Mouse (Mus musculus): ENCODE measurements around the gene Lhx8. TPM values are rescaled to one million over a fixed set of nuclear protein-coding genes. Genes with fewer than 3 reads are reported as not detected.
A peak's percentile ranks its signal among the peaks of the same experiment; 100 is the strongest.

Lhx8 gene
- polyA plus RNA-seq, 1 experiment = not detected

DNA sequence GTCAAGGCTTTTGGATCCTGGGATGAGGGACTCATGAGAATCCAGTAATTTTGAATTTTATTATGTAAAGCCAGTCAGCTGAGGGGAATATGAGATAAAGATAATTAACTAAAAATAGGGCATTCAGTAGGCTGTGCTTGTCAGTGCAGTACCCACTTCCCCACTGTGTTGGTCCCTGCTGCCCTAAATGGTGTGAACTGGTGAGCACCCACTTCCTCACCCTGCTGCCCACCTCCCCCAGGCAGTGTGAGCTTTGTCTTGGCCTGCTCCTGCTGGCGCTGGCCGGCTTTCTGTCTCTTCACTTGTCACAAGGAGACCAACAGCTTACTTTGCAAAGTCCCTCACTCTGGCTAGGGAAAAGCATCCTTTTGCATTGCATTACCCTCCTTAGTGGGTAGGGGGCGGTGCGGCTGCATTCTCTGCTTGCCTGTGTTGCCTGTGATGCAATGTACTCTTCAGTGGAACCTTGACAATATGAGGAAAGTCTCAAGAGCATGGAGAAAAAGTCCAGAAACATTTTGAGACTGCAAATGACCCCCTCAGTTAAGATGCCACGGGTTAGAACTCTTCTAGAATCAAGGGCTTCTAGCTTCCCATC is 12.7 kb downstream of the Lhx8 start:
- H3K27me3 ChIP-seq (ENCODE audit: control insufficient read depth, insufficient read depth, low read length) = no peaks in the 10 kb centered on the region; the same call in 1 of the 2 replicates
- H3K4me3 ChIP-seq (replicated peaks; ENCODE audit: insufficient read depth, low read depth, low read length) = no peak overlapping the region
- 23% methylated on average over 5 of the region's 5 CpGs for WGBS
- no peak overlapping the region for H3K27ac ChIP-seq (ENCODE audit: insufficient read depth, low read length)
- no peaks in the 10 kb centered on the region for H3K4me1 ChIP-seq (ENCODE audit: control insufficient read depth, insufficient read depth, low read length)
- no peak for DNase-seq
- TF ChIP-seq POLR2A (IDR thresholded peaks at IDR 0.05; ENCODE audit: borderline replicate concordance, insufficient read depth, low read length) (no peak), CTCF (IDR thresholded peaks at IDR 0.05; ENCODE audit: borderline replicate concordance, insufficient read depth, low read depth, low read length) (peak; percentile 5; the same call in 1 of the 2 replicates)

GRCm38 (mm10) chr3:154305163-154305884 is 25.1 kb downstream of the Lhx8 start:
- TF ChIP-seq POLR2A (IDR thresholded peaks at IDR 0.05; ENCODE audit: borderline replicate concordance, insufficient read depth, low read length) (no peak), CTCF (IDR thresholded peaks at IDR 0.05; ENCODE audit: borderline replicate concordance, insufficient read depth, low read depth, low read length) (no peak)
- WGBS = 54% methylated on average over 16 of the region's 16 CpGs
- H3K4me3 ChIP-seq (replicated peaks; ENCODE audit: insufficient read depth, low read depth, low read length) = no peak overlapping the region

GRCm38 (mm10) chr3:154301102-154301501 is 29.4 kb downstream of the Lhx8 start:
- no peak for DNase-seq
- no peaks in the 10 kb centered on the region for H3K27me3 ChIP-seq (ENCODE audit: control insufficient read depth, insufficient read depth, low read length)
- 83% methylated on average over 4 of the region's 4 CpGs for WGBS
- TF ChIP-seq CTCF (IDR thresholded peaks at IDR 0.05; ENCODE audit: borderline replicate concordance, insufficient read depth, low read depth, low read length) = no peak
- TF ChIP-seq POLR2A (IDR thresholded peaks at IDR 0.05; ENCODE audit: borderline replicate concordance, insufficient read depth, low read length) = no peak
- no peaks in the 10 kb centered on the region for H3K4me1 ChIP-seq (ENCODE audit: control insufficient read depth, insufficient read depth, low read length)
- H3K4me3 ChIP-seq (replicated peaks; ENCODE audit: insufficient read depth, low read depth, low read length) = no peak overlapping the region
- no peak overlapping the region for H3K27ac ChIP-seq (ENCODE audit: insufficient read depth, low read length)

More at GRCm38 (mm10) chr3:154305163-154305884, 25.1 kb downstream of the Lhx8 start:
- DNase-seq = no peak
- Histone ChIP-seq H3K27me3 (ENCODE audit: control insufficient read depth, insufficient read depth, low read length) (no peaks in the 10 kb centered on the region), H3K27ac (ENCODE audit: insufficient read depth, low read length) (no peak overlapping the region), H3K4me1 (ENCODE audit: control insufficient read depth, insufficient read depth, low read length) (no peaks in the 10 kb centered on the region; the same call in 1 of the 2 replicates)

- H3K27me3 ChIP-seq (ENCODE audit: control insufficient read depth, insufficient read depth, low read length) = no peaks in the 10 kb centered on the region
- H3K4me1 ChIP-seq (ENCODE audit: control insufficient read depth, insufficient read depth, low read length) = no peaks in the 10 kb centered on the region
- TF ChIP-seq POLR2A (IDR thresholded peaks at IDR 0.05; ENCODE audit: borderline replicate concordance, insufficient read depth, low read length) (no peak), CTCF (IDR thresholded peaks at IDR 0.05; ENCODE audit: borderline replicate concordance, insufficient read depth, low read depth, low read length) (no peak)
- 91% methylated on average over 9 of the region's 9 CpGs for WGBS
- H3K4me3 ChIP-seq (replicated peaks; ENCODE audit: insufficient read depth, low read depth, low read length) = no peak overlapping the region
- H3K27ac ChIP-seq (ENCODE audit: insufficient read depth, low read length) = no peak overlapping the region
- DNase-seq = no peak
Observed at GRCm38 (mm10) chr3:154300006-154300405, 30.5 kb downstream of the Lhx8 start.

DNA sequence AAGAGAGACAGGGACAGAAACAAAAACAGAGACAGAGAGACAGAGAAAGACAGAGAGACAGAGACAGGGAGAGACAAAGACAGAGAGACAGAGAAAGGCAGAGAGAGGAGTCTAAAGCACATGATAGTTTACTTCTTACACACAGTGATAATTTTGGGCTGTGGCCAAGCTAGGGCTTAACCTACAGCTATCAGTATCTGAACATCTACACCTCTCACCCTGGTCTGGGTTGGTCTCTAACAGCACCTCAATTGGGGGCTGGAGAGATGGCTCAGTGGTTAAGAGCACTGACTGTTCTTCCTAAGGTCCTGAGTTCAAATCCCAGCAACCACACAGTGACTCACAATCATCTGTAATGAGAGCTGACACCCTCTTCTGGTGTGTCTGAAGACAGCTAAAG is 32.0 kb downstream of the Lhx8 start:
- Histone ChIP-seq H3K4me3 (replicated peaks; ENCODE audit: insufficient read depth, low read depth, low read length) (no peak overlapping the region), H3K27ac (ENCODE audit: insufficient read depth, low read length) (no peak overlapping the region), H3K4me1 (ENCODE audit: control insufficient read depth, insufficient read depth, low read length) (no peaks in the 10 kb centered on the region), H3K27me3 (ENCODE audit: control insufficient read depth, insufficient read depth, low read length) (no peaks in the 10 kb centered on the region)
- no peak for TF ChIP-seq CTCF (IDR thresholded peaks at IDR 0.05; ENCODE audit: borderline replicate concordance, insufficient read depth, low read depth, low read length)
- TF ChIP-seq POLR2A (IDR thresholded peaks at IDR 0.05; ENCODE audit: borderline replicate concordance, insufficient read depth, low read length) = no peak
- DNase-seq = no peak

DNA sequence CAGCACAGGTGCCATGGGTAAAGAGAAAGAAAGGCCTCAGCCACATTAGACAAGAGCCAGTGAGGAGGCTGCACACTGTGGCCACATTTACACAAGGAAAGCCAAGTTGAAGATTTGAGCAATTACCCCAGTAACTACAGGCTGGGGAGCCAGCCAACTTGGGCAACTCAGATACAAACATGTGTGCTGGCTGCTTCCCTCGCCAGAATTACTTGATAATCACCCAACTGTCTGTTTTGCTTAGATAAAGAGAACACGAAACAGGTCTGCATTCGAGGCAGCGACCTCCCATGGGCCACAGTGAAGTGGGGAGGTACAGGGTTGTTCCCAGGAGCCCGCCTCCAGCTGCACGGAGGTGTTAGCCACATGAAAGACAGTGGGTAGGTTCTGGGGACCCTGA is 33.0 kb downstream of the Lhx8 start:
- TF ChIP-seq CTCF (IDR thresholded peaks at IDR 0.05; ENCODE audit: borderline replicate concordance, insufficient read depth, low read depth, low read length) (no peak), POLR2A (IDR thresholded peaks at IDR 0.05; ENCODE audit: borderline replicate concordance, insufficient read depth, low read length) (no peak)
- Histone ChIP-seq H3K4me1 (ENCODE audit: control insufficient read depth, insufficient read depth, low read length) (no peaks in the 10 kb centered on the region), H3K27ac (ENCODE audit: insufficient read depth, low read length) (no peak overlapping the region), H3K27me3 (ENCODE audit: control insufficient read depth, insufficient read depth, low read length) (no peaks in the 10 kb centered on the region), H3K4me3 (replicated peaks; ENCODE audit: insufficient read depth, low read depth, low read length) (no peak overlapping the region)
- 20% methylated on average over 6 of the region's 6 CpGs for WGBS
- DNase-seq = no peak

DNA sequence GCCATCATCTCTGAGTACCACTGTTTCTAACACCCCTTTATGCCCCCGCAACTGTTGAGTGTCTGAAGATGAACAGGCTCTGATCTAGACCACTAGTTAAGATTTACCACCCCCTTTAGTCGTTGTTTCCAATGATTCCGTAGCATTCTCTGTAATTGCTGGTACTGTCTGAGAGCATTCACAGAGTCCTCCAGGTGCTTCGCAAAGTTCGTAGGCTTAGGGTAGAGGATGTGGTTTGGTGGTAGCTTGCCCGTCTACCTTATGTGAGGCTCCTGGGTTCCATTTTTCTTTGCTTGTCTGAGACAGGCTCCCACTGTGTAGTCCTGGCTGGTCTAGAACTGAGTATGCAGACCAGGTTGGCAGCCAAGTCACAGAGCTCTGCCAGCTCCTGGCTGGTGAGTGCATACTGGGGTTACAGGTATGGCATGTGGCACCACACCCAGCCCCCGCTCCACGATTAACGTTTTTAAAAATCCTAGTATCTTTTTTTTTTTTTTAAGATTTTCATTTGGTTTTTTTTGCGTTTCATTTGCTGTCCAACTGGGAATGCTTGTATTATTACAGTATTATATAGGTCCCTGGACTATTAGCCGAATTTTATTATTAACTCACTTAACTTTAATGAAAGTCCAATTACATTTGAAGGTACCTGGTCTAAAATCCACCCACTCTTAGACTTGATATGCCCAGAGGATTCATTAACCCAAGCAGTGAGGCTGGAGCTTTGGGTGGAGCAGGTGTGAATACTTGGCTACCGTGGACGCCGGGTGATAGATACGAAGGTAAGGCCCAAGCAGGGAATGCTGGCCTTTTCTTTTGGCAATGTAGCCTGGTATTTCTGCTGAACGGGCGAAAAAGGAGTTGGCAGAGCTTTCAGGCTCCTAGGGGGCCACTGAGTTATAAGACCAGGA is 35.3 kb downstream of the Lhx8 start:
- 58% methylated on average over 17 of the region's 17 CpGs for WGBS
- H3K4me1 ChIP-seq (ENCODE audit: control insufficient read depth, insufficient read depth, low read length) = no peaks in the 10 kb centered on the region
- H3K27me3 ChIP-seq (ENCODE audit: control insufficient read depth, insufficient read depth, low read length) = no peaks in the 10 kb centered on the region
- H3K4me3 ChIP-seq (replicated peaks; ENCODE audit: insufficient read depth, low read depth, low read length) = no peak overlapping the region
- no peak for DNase-seq
- no peak overlapping the region for H3K27ac ChIP-seq (ENCODE audit: insufficient read depth, low read length)
- no peak for TF ChIP-seq POLR2A (IDR thresholded peaks at IDR 0.05; ENCODE audit: borderline replicate concordance, insufficient read depth, low read length)
- TF ChIP-seq CTCF (IDR thresholded peaks at IDR 0.05; ENCODE audit: borderline replicate concordance, insufficient read depth, low read depth, low read length) = no peak
